In the genomic region with DNA sequence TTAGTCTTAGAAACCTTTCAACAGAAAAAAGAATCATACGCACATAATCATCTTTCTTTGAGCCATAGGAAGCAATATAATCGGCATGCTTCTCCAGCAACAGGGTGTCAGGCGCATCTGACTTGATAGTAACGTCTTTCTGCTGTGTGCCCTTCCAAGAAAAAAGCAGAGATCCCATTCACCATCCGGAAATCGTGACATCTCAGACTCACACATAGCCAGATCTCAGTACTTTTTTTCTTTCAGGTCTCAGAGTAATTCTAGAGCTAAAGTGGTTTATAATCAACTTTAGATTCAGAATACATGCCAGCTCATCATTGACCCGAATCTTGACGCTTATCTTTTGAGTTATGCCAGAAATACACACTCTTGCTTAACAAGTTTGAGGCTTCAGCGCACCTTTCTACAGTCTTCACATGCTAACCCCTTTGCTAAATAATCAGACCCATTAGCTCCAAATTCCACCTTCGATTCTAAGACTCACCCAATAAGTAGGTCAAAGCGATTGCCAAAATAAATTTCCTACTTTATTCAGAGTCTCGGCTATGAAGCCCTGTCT, we compare ENCODE assay signal across 9 mouse cellular contexts. TPM values are rescaled to one million over a fixed set of nuclear protein-coding genes. Genes with fewer than 3 reads are reported as not detected.
DNase-seq lines count a peak whose midpoint lies in the region; ATAC-seq and TF ChIP-seq lines count a peak whose summit lies in the region.
"Had no signal": no experiment of that assay in that cellular context is flagged by ENCODE, and none has a peak within 500 bp of the region (broad histone marks: within the 10 kb centered on the region; RNA-seq: fewer than 3 reads in every experiment).

No protein-coding gene starts in this region.

- no peaks in the 10 kb centered on the region for H3K27me3 ChIP-seq in erythroblast, embryonic 14.5 days (ENCODE audit: control insufficient read depth)
- no peaks in the 10 kb centered on the region for H3K27me3 ChIP-seq in thymus, adult 2 months (ENCODE audit: control insufficient read depth, insufficient read depth, low read length)
- H3K27me3 ChIP-seq in limb, embryonic 15.5 days, result no peaks in the 10 kb centered on the region

- no peaks in the 10 kb centered on the region for H3K9me3 ChIP-seq in erythroblast, embryonic 14.5 days (ENCODE audit: control insufficient read depth, low read length)
- H3K9me3 ChIP-seq in limb, embryonic 15.5 days, result no peaks in the 10 kb centered on the region

- 6% methylated on average over 12 of the region's 12 CpGs for WGBS in thymus, adult 2 months
- WGBS in limb, embryonic 15.5 days, result 3% methylated on average over 12 of the region's 12 CpGs

- H3K4me3 ChIP-seq in erythroblast, embryonic 14.5 days (replicated peaks), result peak overlapping the region; percentile 75
- peak overlapping the region; percentile 63 for H3K4me3 ChIP-seq in thymus, adult 2 months (ENCODE audit: control insufficient read depth, insufficient read depth, low read length)
- H3K4me3 ChIP-seq in limb, embryonic 15.5 days, result peak overlapping the region; percentile 84

- ATAC-seq in erythroblast, adult 5-6 weeks (replicated peaks; ENCODE audit: low FRiP score, poor library complexity, severe bottlenecking), result no peak
- no peak for ATAC-seq in limb, embryonic 15.5 days (ENCODE audit: insufficient number of reproducible peaks, low FRiP score, low TSS enrichment, low read depth)

- no peak for TF ChIP-seq POLR2A in thymus, adult 2 months (IDR thresholded peaks at IDR 0.05; ENCODE audit: control insufficient read depth, extremely low read depth, insufficient read depth, low read length, poor library complexity)

- H3K4me2 ChIP-seq in limb, embryonic 15.5 days, result peak overlapping the region; percentile 72

- DNase-seq in thymus, adult 2 months, result no peak
- no peak for DNase-seq in thymus, postnatal 0 days (ENCODE audit: low spot score)
- DNase-seq in ovary, postnatal 10 days (ENCODE audit: low spot score), result no peak
- no peak for DNase-seq in left cerebral cortex, adult 9 months (ENCODE audit: low spot score in 2 of 2)
- no peak for DNase-seq in layer of hippocampus, adult 11-12 months (ENCODE audit: low spot score)

- H3K27ac ChIP-seq in thymus, adult 2 months (ENCODE audit: control insufficient read depth, insufficient read depth, low read length), result peak overlapping the region; percentile 11; the same call in 1 of the 2 replicates
- H3K27ac ChIP-seq in limb, embryonic 15.5 days, result peak overlapping the region; percentile 97

- H3K9ac ChIP-seq in limb, embryonic 15.5 days, result peak overlapping the region; percentile 96

- peaks cover 50% of the 10 kb centered on the region for H3K36me3 ChIP-seq in erythroblast, embryonic 14.5 days (ENCODE audit: control insufficient read depth)
- peaks cover 42% of the 10 kb centered on the region for H3K36me3 ChIP-seq in thymus, adult 2 months (ENCODE audit: control insufficient read depth, insufficient read depth, low read length)
- H3K36me3 ChIP-seq in limb, embryonic 15.5 days, result peaks cover 42% of the 10 kb centered on the region

- H3K4me1 ChIP-seq in erythroblast, embryonic 14.5 days (ENCODE audit: control insufficient read depth), result peaks cover 58% of the 10 kb centered on the region
- peaks cover 9% of the 10 kb centered on the region for H3K4me1 ChIP-seq in thymus, adult 2 months (replicated peaks; ENCODE audit: control insufficient read depth, insufficient read depth, low read length)
- H3K4me1 ChIP-seq in limb, embryonic 15.5 days, result peaks cover 37% of the 10 kb centered on the region

- no peak for TF ChIP-seq CTCF in thymus, adult 2 months (IDR thresholded peaks at IDR 0.05; ENCODE audit: borderline replicate concordance, control insufficient read depth, extremely low read depth, insufficient read depth, low read length, poor library complexity)

RNA-seq across cellular contexts. Expression of a gene that starts 0.8 kb away (rescaled TPM):
- 0.82 and 1.2 TPM in 2 replicates for polyA plus RNA-seq in erythroblast, embryonic 14.5 days (2012)
- 46.4 and 64.4 TPM in 2 replicates for total RNA-seq in erythroblast, adult 5-6 weeks (2015; ENCODE audit: low replicate concordance)
- total RNA-seq in erythroblast, adult 5-6 weeks (2017; ENCODE audit: low replicate concordance), result 52.9 and 60.9 TPM in 2 replicates
- polyA plus RNA-seq in thymus, adult 2 months (2012; rRNA removed), result 67.2 and 81.7 TPM in 2 replicates
- polyA plus RNA-seq in thymus, postnatal 0 days (2015; fragmentation: Nextera tagmentation; extraction: Ambion mirVana), result 43.3 and 45.5 TPM in 2 replicates
- 45.9 and 49.6 TPM in 2 replicates for polyA plus RNA-seq in limb, embryonic 15.5 days (2015; fragmentation: Nextera tagmentation; extraction: Ambion mirVana)

RNA-seq across cellular contexts. Expression of a gene that starts 6.0 kb away (rescaled TPM):
- not detected in 2 replicates for polyA plus RNA-seq in erythroblast, embryonic 14.5 days (2012)
- 1.7 TPM in 1 of 2 replicates, not detected in the other for total RNA-seq in erythroblast, adult 5-6 weeks (2015; ENCODE audit: low replicate concordance)
- total RNA-seq in erythroblast, adult 5-6 weeks (2017; ENCODE audit: low replicate concordance), result 1.4 TPM in 1 of 2 replicates, not detected in the other
- 0.18 and 0.23 TPM in 2 replicates for polyA plus RNA-seq in thymus, adult 2 months (2012; rRNA removed)
- polyA plus RNA-seq in thymus, postnatal 0 days (2015; fragmentation: Nextera tagmentation; extraction: Ambion mirVana), result 0.13 and 0.30 TPM in 2 replicates
- polyA plus RNA-seq in limb, embryonic 15.5 days (2015; fragmentation: Nextera tagmentation; extraction: Ambion mirVana), result 0.08 and 0.09 TPM in 2 replicates
- total RNA-seq: granulocyte monocyte progenitor cell, adult 5-6 weeks had no signal

RNA-seq across cellular contexts. Expression of a gene that starts 32.5 kb away (rescaled TPM):
- polyA plus RNA-seq in erythroblast, embryonic 14.5 days (2012), result 0.07 and 0.27 TPM in 2 replicates
- total RNA-seq in erythroblast, adult 5-6 weeks (2015; ENCODE audit: low replicate concordance), result 25.6 and 25.9 TPM in 2 replicates
- 25.6 TPM in 2 replicates for total RNA-seq in erythroblast, adult 5-6 weeks (2017; ENCODE audit: low replicate concordance)
- polyA plus RNA-seq in thymus, adult 2 months (2012; rRNA removed), result 53.6 and 69.1 TPM in 2 replicates
- polyA plus RNA-seq in thymus, postnatal 0 days (2015; fragmentation: Nextera tagmentation; extraction: Ambion mirVana), result 69.3 and 70.5 TPM in 2 replicates
- 68.9 and 83.0 TPM in 2 replicates for polyA plus RNA-seq in limb, embryonic 15.5 days (2015; fragmentation: Nextera tagmentation; extraction: Ambion mirVana)

Comparison
In these comparisons a context has a peak if more than half of its experiments do, and no peak if none do; other contexts are left out.
1. RNA of a gene that starts 0.8 kb away (polyA plus RNA-seq): 67.2 to 81.7 TPM in thymus, adult 2 months, 45.9 to 49.6 TPM in limb, embryonic 15.5 days and 43.3 to 45.5 TPM in thymus, postnatal 0 days; 0.82 to 1.2 TPM in erythroblast, embryonic 14.5 days; every median in the first group is over 10 times any median in the second.
2. RNA of a gene that starts 32.5 kb away (polyA plus RNA-seq): 69.3 to 70.5 TPM in thymus, postnatal 0 days, 53.6 to 69.1 TPM in thymus, adult 2 months and 68.9 to 83.0 TPM in limb, embryonic 15.5 days; 0.07 to 0.27 TPM in erythroblast, embryonic 14.5 days; every median in the first group is over 10 times any median in the second.
3. Peak in every context shown above with its lines, with median percentiles within 50 percentile points of each other: H3K4me3 ChIP-seq.